Mouse (Mus musculus) MEL (cell line): ENCODE measurements around the gene Mdh2. TPM values are rescaled to one million over a fixed set of nuclear protein-coding genes. Genes with fewer than 3 reads are reported as not detected.

Experiments used
- DNase-seq: peaks from one replicate; pipeline ENCODE4 v3.0.0; 2011; ENCODE audit warnings: low read depth, low spot score
- H3K27ac ChIP-seq: 2 replicates; pipeline ENCODE4 v1.5.1; 2012; ENCODE audit warnings: low read depth, mild to moderate bottlenecking, control low read depth, low read length, moderate library complexity; ENCODE audit not compliant: control insufficient read depth
- H3K27me3 ChIP-seq, 2 experiments: fragments of 150-350 bp in 1 of 2; sonication (generic) in 1 of 2; 2 replicates each; pipeline ENCODE4 v1.6.1; 2012; ENCODE audit warnings: low read length in 2 of 2, mild to moderate bottlenecking in 2 of 2, improper control_type of control experiment in 1 of 2, moderate library complexity in 1 of 2; ENCODE audit not compliant: insufficient read depth in 2 of 2, control insufficient read depth in 1 of 2
- H3K36me3 ChIP-seq, 2 experiments: 2 replicates each; pipeline ENCODE4 v1.6.1; 2012 to 2014; ENCODE audit warnings: low read length in 2 of 2, improper control_type of control experiment in 1 of 2, inconsistent platforms in 1 of 2, mild to moderate bottlenecking in 1 of 2; ENCODE audit not compliant: insufficient read depth in 2 of 2, control insufficient read depth in 1 of 2
- H3K4me1 ChIP-seq, 2 experiments: fragments of 150-350 bp in 1 of 2; sonication (generic) in 1 of 2; 2 replicates each; pipeline ENCODE4 v1.6.1; 2012; ENCODE audit warnings: low read length in 2 of 2, improper control_type of control experiment in 1 of 2, mild to moderate bottlenecking in 1 of 2; ENCODE audit not compliant: insufficient read depth in 2 of 2, control insufficient read depth in 1 of 2
- H3K4me3 ChIP-seq, 2 experiments: fragments of 150-350 bp in 1 of 2; sonication (generic) in 1 of 2; 2 replicates each; pipeline ENCODE4 v1.5.1; 2012; ENCODE audit warnings: low read depth in 2 of 2, low read length in 2 of 2, mild to moderate bottlenecking in 2 of 2, moderate library complexity in 2 of 2, control low read depth in 1 of 2, improper control_type of control experiment in 1 of 2; ENCODE audit not compliant: control insufficient read depth in 1 of 2, insufficient read depth in 1 of 2
- H3K79me2 ChIP-seq: 2 replicates; pipeline ENCODE4 v1.6.1; 2012; ENCODE audit warnings: mild to moderate bottlenecking, low read length, moderate library complexity; ENCODE audit not compliant: control insufficient read depth, poor library complexity, insufficient read depth
- H3K9ac ChIP-seq: 2 replicates; pipeline ENCODE4 v1.6.1; 2012; ENCODE audit warnings: low read depth, mild to moderate bottlenecking, control low read depth, low read length, moderate library complexity; ENCODE audit not compliant: control insufficient read depth, poor library complexity, severe bottlenecking
- H3K9me3 ChIP-seq: fragments of 150-350 bp; sonication (generic); replicated peaks from 2 replicates; pipeline ENCODE4 v1.6.1; 2012; ENCODE audit warnings: mild to moderate bottlenecking, low read length, improper control_type of control experiment, moderate library complexity; ENCODE audit not compliant: insufficient read depth
- BHLHE40 ChIP-seq: IDR thresholded peaks from 2 replicates; pipeline ENCODE4 v1.6.1; 2012; ENCODE audit warnings: low read depth, mild to moderate bottlenecking, inconsistent platforms, low read length, improper control_type of control experiment, borderline replicate concordance
- CHD1 ChIP-seq: IDR thresholded peaks from 2 replicates; pipeline ENCODE4 v1.6.1; 2012; ENCODE audit warnings: low read depth, mild to moderate bottlenecking, inconsistent platforms, low read length, improper control_type of control experiment
- E2F4 ChIP-seq: IDR thresholded peaks from 2 replicates; pipeline ENCODE4 v1.6.1; 2011; ENCODE audit warnings: low read depth, low read length, improper control_type of control experiment, borderline replicate concordance
- ELF1 ChIP-seq: IDR thresholded peaks from 2 replicates; pipeline ENCODE4 v1.6.1; 2014; ENCODE audit warnings: low read depth, mild to moderate bottlenecking, inconsistent platforms, low read length, improper control_type of control experiment, moderate library complexity
- EP300 ChIP-seq, 2 experiments: IDR thresholded peaks; 2 replicates each; pipeline ENCODE4 v1.6.1; 2011; ENCODE audit warnings: improper control_type of control experiment in 2 of 2, low read length in 2 of 2, low read depth in 1 of 2, mild to moderate bottlenecking in 1 of 2
- GATA1 ChIP-seq: IDR thresholded peaks from 2 replicates; pipeline ENCODE4 v1.6.1; 2011; ENCODE audit warnings: low read depth, low read length, improper control_type of control experiment
- HCFC1 ChIP-seq: IDR thresholded peaks from 2 replicates; pipeline ENCODE4 v1.6.1; 2012; ENCODE audit warnings: low read depth, mild to moderate bottlenecking, inconsistent platforms, low read length, improper control_type of control experiment, moderate library complexity
- KAT2A ChIP-seq: conservative IDR thresholded peaks from 2 replicates; pipeline ENCODE4 v1.6.1; 2012; ENCODE audit warnings: low read depth, low read length, improper control_type of control experiment, inconsistent platforms
- MAFK ChIP-seq: IDR thresholded peaks from 2 replicates; pipeline ENCODE4 v1.6.1; 2011; ENCODE audit warnings: low read depth, mild to moderate bottlenecking, low read length, improper control_type of control experiment, borderline replicate concordance
- MAX ChIP-seq: IDR thresholded peaks from 2 replicates; pipeline ENCODE4 v1.6.1; 2011; ENCODE audit warnings: low read length, improper control_type of control experiment
- MAZ ChIP-seq: IDR thresholded peaks from 2 replicates; pipeline ENCODE4 v1.6.1; 2012; ENCODE audit warnings: low read depth, mild to moderate bottlenecking, inconsistent platforms, low read length, improper control_type of control experiment
- MXI1 ChIP-seq: IDR thresholded peaks from 2 replicates; pipeline ENCODE4 v1.6.1; 2011; ENCODE audit warnings: mild to moderate bottlenecking, low read depth, low read length, improper control_type of control experiment
- MYC ChIP-seq: IDR thresholded peaks from 2 replicates; pipeline ENCODE4 v1.6.1; 2011; ENCODE audit warnings: low read depth, mild to moderate bottlenecking, low read length, improper control_type of control experiment, moderate library complexity
- NELFE ChIP-seq: IDR thresholded peaks from 2 replicates; pipeline ENCODE4 v1.6.1; 2011; ENCODE audit warnings: low read depth, low read length, improper control_type of control experiment
- NRF1 ChIP-seq: IDR thresholded peaks from 2 replicates; pipeline ENCODE4 v1.6.1; 2014; ENCODE audit warnings: low read depth, mild to moderate bottlenecking, inconsistent platforms, low read length, improper control_type of control experiment, moderate library complexity; ENCODE audit not compliant: poor library complexity, insufficient read depth, severe bottlenecking
- POLR2A ChIP-seq, 2 experiments: IDR thresholded peaks; 2 replicates each; pipeline ENCODE4 v1.6.1; 2011 to 2012; ENCODE audit warnings: low read length in 2 of 2, mild to moderate bottlenecking in 2 of 2, control low read depth in 1 of 2, improper control_type of control experiment in 1 of 2, low read depth in 1 of 2, moderate library complexity in 1 of 2; ENCODE audit not compliant: control insufficient read depth in 1 of 2, insufficient read depth in 1 of 2, poor library complexity in 1 of 2
- POLR2AphosphoS2 ChIP-seq: IDR thresholded peaks from 2 replicates; pipeline ENCODE4 v1.6.1; 2011; ENCODE audit warnings: low read length, improper control_type of control experiment
- POLR2AphosphoS5 ChIP-seq: IDR thresholded peaks from 2 replicates; pipeline ENCODE4 v1.6.1; 2012; ENCODE audit warnings: low read depth, borderline replicate concordance, mild to moderate bottlenecking, inconsistent platforms, low read length, moderate library complexity, mixed read lengths
- RCOR1 ChIP-seq: IDR thresholded peaks from 2 replicates; pipeline ENCODE4 v1.6.1; 2012; ENCODE audit warnings: low read depth, mild to moderate bottlenecking, inconsistent platforms, low read length, improper control_type of control experiment
- SIN3A ChIP-seq: IDR thresholded peaks from 2 replicates; pipeline ENCODE4 v1.6.1; 2012; ENCODE audit warnings: low read length, improper control_type of control experiment, inconsistent platforms
- SMC3 ChIP-seq: IDR thresholded peaks from 2 replicates; pipeline ENCODE4 v1.6.1; 2011; ENCODE audit warnings: low read depth, low read length, improper control_type of control experiment
- TAL1 ChIP-seq: IDR thresholded peaks from 2 replicates; pipeline ENCODE4 v1.6.1; 2012; ENCODE audit warnings: mild to moderate bottlenecking, inconsistent platforms, low read length, moderate library complexity, mixed read lengths
- TBP ChIP-seq: IDR thresholded peaks from 2 replicates; pipeline ENCODE4 v1.8.0; 2011; ENCODE audit warnings: low read depth, low read length, improper control_type of control experiment
- TCF12 ChIP-seq: IDR thresholded peaks from 2 replicates; pipeline ENCODE4 v1.6.1; 2014; ENCODE audit warnings: low read depth, mild to moderate bottlenecking, inconsistent platforms, low read length, improper control_type of control experiment, moderate library complexity
- USF1 ChIP-seq: IDR thresholded peaks from 2 replicates; pipeline ENCODE4 v1.6.1; 2014; ENCODE audit warnings: low read depth, mild to moderate bottlenecking, inconsistent platforms, low read length, improper control_type of control experiment, moderate library complexity
- USF2 ChIP-seq, 2 experiments: IDR thresholded peaks; 2 replicates each; pipeline ENCODE4 v1.6.1; 2011 to 2012; ENCODE audit warnings: improper control_type of control experiment in 2 of 2, low read length in 2 of 2, borderline replicate concordance in 1 of 2, inconsistent platforms in 1 of 2, low read depth in 1 of 2, mild to moderate bottlenecking in 1 of 2; ENCODE audit not compliant: insufficient read depth in 1 of 2
- ZC3H11A ChIP-seq: IDR thresholded peaks from 2 replicates; pipeline ENCODE4 v1.6.1; 2012; ENCODE audit warnings: low read depth, mild to moderate bottlenecking, inconsistent platforms, low read length, improper control_type of control experiment
- ZMIZ1 ChIP-seq: IDR thresholded peaks from 2 replicates; pipeline ENCODE4 v1.6.1; 2012; ENCODE audit warnings: low read depth, mild to moderate bottlenecking, inconsistent platforms, low read length, improper control_type of control experiment, moderate library complexity
- ZNF384 ChIP-seq: IDR thresholded peaks from 2 replicates; pipeline ENCODE4 v1.6.1; 2012; ENCODE audit warnings: low read depth, mild to moderate bottlenecking, inconsistent platforms, low read length, improper control_type of control experiment
- polyA plus RNA-seq, 2 experiments: library from polyadenylated mRNA; stranded (reverse) in 1 of 2; unstranded in 1 of 2; fragments of >175 nt in 1 of 2; fragments of >200 nt in 1 of 2; gene quantifications; 2 replicates each; pipeline versions ENCODE4 v1.2.1 to v1.2.4; 2012; ENCODE audit warnings: low replicate concordance in 2 of 2, low read depth in 1 of 2; ENCODE audit not compliant: insufficient read length in 2 of 2, insufficient read depth in 1 of 2, missing spikeins in 1 of 2
- total RNA-seq: library from RNA; depleted of rRNA; stranded (reverse); fragments of 300-350 nt; gene quantifications from 2 replicates; pipeline ENCODE4 v1.2.3, GENCODE M21; 2012

Mdh2 gene
- total and polyA plus RNA-seq, 3 experiments = 207 to 1,097 (median 465) TPM

GRCm38 (mm10) chr5:135743741-135744609 lies 34.3 kb upstream of the Mdh2 start, which contains the start of gene Tmem120a:
TSS of gene Tmem120a (minus strand) at chr5:135744448.
- DNase-seq = peak; percentile 94
- Histone ChIP-seq H3K27ac (peak within 1 kb of the TSS; percentile 18), H3K9ac (peak within 1 kb of the TSS; percentile 64)

DNA sequence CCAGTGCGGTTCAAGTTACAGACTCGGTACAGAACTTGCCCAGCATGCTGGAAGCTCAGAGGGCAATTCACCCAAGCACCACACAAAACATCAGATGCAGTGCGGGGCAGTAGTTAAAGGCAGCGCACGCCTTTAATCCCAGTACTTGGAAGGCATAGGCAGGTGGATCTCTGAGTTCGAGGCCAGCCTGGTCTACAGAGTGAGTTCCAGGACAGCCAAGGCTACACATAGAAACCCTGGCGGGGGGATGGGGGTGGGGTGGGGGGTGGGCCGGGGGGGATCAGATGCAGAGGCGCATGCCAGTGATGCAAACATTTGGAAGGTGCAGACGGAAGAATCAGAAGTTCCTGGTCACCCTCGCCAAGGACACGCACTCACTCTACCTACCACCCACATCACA lies 33.5 kb upstream of the Mdh2 start:
- Histone ChIP-seq H3K9me3 (no peaks in the 10 kb centered on the region), H3K9ac (peak overlapping the region; percentile 57), H3K27ac (peak overlapping the region; percentile 18), H3K36me3 (no peaks in the 10 kb centered on the region)
- no peak for DNase-seq
- TF ChIP-seq ZNF384 = no peak
- no peak for TF ChIP-seq E2F4
- no peak for TF ChIP-seq NELFE
- TF ChIP-seq, all 39 proteins: peak for 0
- Histone ChIP-seq H3K4me1 (peaks cover 3 to 7% of the 10 kb centered on the region in 2 experiments; a peak in 3 of 4 replicates), H3K79me2 (no peaks in the 10 kb centered on the region; the same call in 1 of the 2 replicates), H3K27me3 (no peaks in the 10 kb centered on the region), H3K4me3 (peak overlapping the region; percentile 60 to 74)

More at GRCm38 (mm10) chr5:135743741-135744609, 34.3 kb upstream of the Mdh2 start, which contains the start of gene Tmem120a:
- TF ChIP-seq EP300 (IDR thresholded peaks at IDR 0.05; ENCODE audit: low read depth in 1 of 2, low read length in 2 of 2) = no peak
- no peak for TF ChIP-seq POLR2AphosphoS2
- TF ChIP-seq NELFE = peak; percentile 71
- TF ChIP-seq ELF1 = peak; percentile 80
- peak; percentile 91 for TF ChIP-seq MAX
- TF ChIP-seq SMC3 = no peak
- TF ChIP-seq HCFC1 = 0 out of 2 replicates have a peak, but pooled peaks have one; percentile 38
- TF ChIP-seq KAT2A = no peak
- no peak for TF ChIP-seq CHD1
- no peak for TF ChIP-seq GATA1
- TF ChIP-seq RCOR1 = no peak
- peak; percentile 68; the same call in 1 of the 2 replicates for TF ChIP-seq TBP
- peak; percentile 68 to 85; a peak in 3 of 4 replicates for TF ChIP-seq POLR2A (IDR thresholded peaks at IDR 0.05; ENCODE audit: control insufficient read depth in 1 of 2, insufficient read depth in 1 of 2, low read depth in 1 of 2, low read length in 2 of 2, poor library complexity in 1 of 2)
- TF ChIP-seq ZMIZ1 = no peak
- peak; percentile 82; the same call in 1 of the 2 replicates for TF ChIP-seq MXI1
- no peak for TF ChIP-seq ZC3H11A
- no peak; the same call in 1 of the 2 replicates for TF ChIP-seq MAZ
- TF ChIP-seq TCF12 = peak; percentile 46; the same call in 1 of the 2 replicates
- no peak for TF ChIP-seq USF2 (IDR thresholded peaks at IDR 0.05; ENCODE audit: borderline replicate concordance in 1 of 2, insufficient read depth in 1 of 2, low read depth in 1 of 2, low read length in 2 of 2)
- TF ChIP-seq POLR2AphosphoS5 = no peak
- TF ChIP-seq MAFK = no peak
- no peak for TF ChIP-seq E2F4
- no peak for TF ChIP-seq TAL1
- TF ChIP-seq SIN3A = peak; percentile 64
- no peak; the same call in 1 of the 2 replicates for TF ChIP-seq BHLHE40
- TF ChIP-seq NRF1 = peak; percentile 46; the same call in 1 of the 2 replicates
- peak; percentile 25; the same call in 1 of the 2 replicates for TF ChIP-seq USF1
- TF ChIP-seq MYC = peak; percentile 81
- Histone ChIP-seq H3K79me2 (no peaks in the 10 kb centered on the region; the same call in 1 of the 2 replicates), H3K36me3 (no peaks in the 10 kb centered on the region), H3K27me3 (no peaks in the 10 kb centered on the region), H3K4me1 (peaks cover 3 to 7% of the 10 kb centered on the region in 2 experiments; a peak in 3 of 4 replicates), H3K4me3 (peak within 1 kb of the TSS; percentile 74 to 87), H3K9me3 (no peaks in the 10 kb centered on the region)
